Mouse (Mus musculus) erythroblast, embryonic 14.5 days (primary cell): Measurements from ENCODE around the gene Fads3. TPM values are rescaled to one million over a fixed set of nuclear protein-coding genes. Genes with fewer than 3 reads are reported as not detected.

ENCODE experiments used
- H3K27me3 ChIP-seq: 2 replicates; pipeline ENCODE4 v1.6.1; 2012; ENCODE audit warnings: inconsistent platforms; ENCODE audit not compliant: control insufficient read depth
- H3K36me3 ChIP-seq: 2 replicates; pipeline ENCODE4 v1.6.1; 2012; ENCODE audit warnings: mild to moderate bottlenecking, inconsistent platforms; ENCODE audit not compliant: control insufficient read depth
- H3K4me1 ChIP-seq: 2 replicates; pipeline ENCODE4 v1.6.1; 2012; ENCODE audit warnings: inconsistent platforms; ENCODE audit not compliant: control insufficient read depth
- H3K4me3 ChIP-seq: replicated peaks from 2 replicates; pipeline ENCODE3; 2012; ENCODE audit warnings: moderate library complexity, mild to moderate bottlenecking, inconsistent platforms
- H3K9me3 ChIP-seq: 2 replicates; pipeline ENCODE4 v1.6.1; 2012; ENCODE audit warnings: low read length, inconsistent platforms, mixed read lengths; ENCODE audit not compliant: control insufficient read depth
- GATA1 ChIP-seq: IDR thresholded peaks from 2 replicates; pipeline ENCODE4 v1.6.1; 2012; ENCODE audit warnings: low read length, inconsistent platforms, mixed read lengths
- TAL1 ChIP-seq: IDR thresholded peaks from 3 replicates; pipeline ENCODE4 v1.6.1; 2012; ENCODE audit warnings: low read length, inconsistent platforms, mixed read lengths
- polyA plus RNA-seq: library from polyadenylated mRNA; stranded (reverse); fragments of >175 nt; gene quantifications from 2 replicates; pipeline ENCODE4 v1.2.3, GENCODE M21; 2012

The Fads3 gene
- polyA plus RNA-seq, 1 experiment: 13.7 TPM

DNA sequence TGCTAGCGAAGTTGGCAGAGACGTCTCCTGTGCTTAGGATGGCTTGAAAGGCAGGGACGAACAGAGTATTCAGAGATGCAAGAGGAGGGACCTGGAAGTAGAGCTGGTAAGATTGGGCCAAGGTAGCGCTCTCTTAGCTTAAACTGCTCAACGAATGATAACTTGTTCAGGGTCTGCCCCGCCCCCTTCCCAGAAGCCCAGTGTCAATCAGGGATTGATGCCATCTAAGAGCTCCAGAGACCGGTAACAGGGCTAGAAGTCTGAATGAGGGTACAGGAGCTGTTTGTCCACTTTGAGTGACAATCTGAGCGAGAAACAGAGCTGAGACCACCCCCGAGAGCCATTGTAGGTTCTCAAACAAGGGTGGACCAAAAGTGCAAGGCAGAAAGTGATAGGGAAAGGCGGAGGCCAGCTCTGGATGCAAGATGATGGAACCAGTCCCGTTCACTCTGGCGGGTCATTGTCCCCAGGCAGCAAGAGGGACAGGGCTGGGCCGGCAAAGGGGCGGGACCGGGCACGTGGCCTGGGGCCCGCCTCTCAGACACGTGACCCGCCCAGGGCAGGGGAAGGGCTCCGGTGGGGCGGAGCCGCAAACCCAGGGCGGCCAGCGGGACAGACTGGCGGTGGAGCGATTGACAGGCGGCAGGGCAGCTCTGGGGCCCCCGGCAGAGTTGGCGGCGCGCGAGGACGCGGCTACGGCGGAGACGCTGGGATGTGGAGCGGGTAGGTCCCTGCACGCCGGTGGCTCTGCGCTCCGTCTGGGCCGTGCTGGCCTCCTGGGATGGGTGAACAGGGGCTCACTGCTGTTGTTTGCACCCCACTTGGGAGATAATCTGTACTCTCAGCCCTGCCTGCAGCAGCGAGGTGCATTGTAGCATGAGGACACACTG is 23.5 kb upstream of the Fads3 start:
- Histone ChIP-seq H3K4me1 (peaks cover 78% of the 10 kb centered on the region), H3K27me3 (no peaks in the 10 kb centered on the region), H3K9me3 (no peaks in the 10 kb centered on the region), H3K4me3 (peak overlapping the region; percentile 68), H3K36me3 (peaks cover 82% of the 10 kb centered on the region)
- no peak for TF ChIP-seq TAL1
- no peak for TF ChIP-seq GATA1

DNA sequence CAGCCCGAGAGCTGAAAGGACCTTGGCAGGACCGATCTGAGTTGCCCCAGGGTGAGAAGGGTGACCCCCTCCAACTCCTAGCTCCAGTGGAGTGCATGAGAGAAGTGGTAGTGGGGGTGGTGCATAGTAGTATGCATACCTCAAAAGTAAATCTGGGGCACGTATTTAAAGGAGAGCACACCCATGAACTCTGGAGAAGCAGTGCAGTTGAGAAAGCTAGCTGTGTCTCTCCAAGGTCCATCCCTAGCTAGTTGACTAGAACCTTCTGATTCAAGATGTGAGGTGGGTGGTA is 22.9 kb upstream of the Fads3 start:
- peaks cover 78% of the 10 kb centered on the region for H3K4me1 ChIP-seq
- H3K27me3 ChIP-seq: no peaks in the 10 kb centered on the region

DNA sequence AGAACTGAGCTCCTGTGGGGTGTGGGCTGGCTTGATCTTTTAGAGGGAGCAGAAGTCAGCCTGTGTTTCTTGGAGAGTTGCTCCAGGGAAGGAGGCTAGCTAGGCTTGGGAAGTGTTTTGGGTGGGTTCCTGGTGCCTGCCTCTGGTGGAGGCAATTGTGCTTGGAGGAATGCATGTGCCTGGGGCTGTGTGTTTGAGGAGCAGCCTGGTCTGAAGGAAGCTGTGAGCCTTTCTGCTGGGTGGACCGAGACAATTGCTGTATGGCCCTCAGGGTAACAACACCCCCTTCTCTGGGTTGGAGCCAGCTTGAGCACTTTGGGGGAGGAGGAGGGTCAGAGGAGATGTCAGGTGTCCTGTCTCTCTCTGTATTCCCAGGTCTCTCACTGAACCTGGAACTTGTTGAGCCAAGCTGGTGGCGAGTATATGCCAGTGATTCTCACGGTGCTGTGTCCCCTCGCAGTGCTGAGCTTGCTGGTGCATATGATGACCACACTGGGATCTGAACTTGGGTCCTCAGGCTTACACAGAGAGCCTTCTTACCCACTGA is 22.1 kb upstream of the Fads3 start:
- H3K4me1 ChIP-seq: peaks cover 78% of the 10 kb centered on the region
- no peaks in the 10 kb centered on the region for H3K27me3 ChIP-seq
- TF ChIP-seq TAL1 (no peak), GATA1 (no peak)
- H3K4me3 ChIP-seq: peak overlapping the region; percentile 68
- no peaks in the 10 kb centered on the region for H3K9me3 ChIP-seq
- peaks cover 93% of the 10 kb centered on the region for H3K36me3 ChIP-seq

More for the DNA sequence above, 22.9 kb upstream of the Fads3 start:
- Histone ChIP-seq H3K36me3 (peaks cover 85% of the 10 kb centered on the region), H3K9me3 (no peaks in the 10 kb centered on the region), H3K4me3 (peak overlapping the region; percentile 68)
- no peak for TF ChIP-seq GATA1
- TF ChIP-seq TAL1: no peak

DNA sequence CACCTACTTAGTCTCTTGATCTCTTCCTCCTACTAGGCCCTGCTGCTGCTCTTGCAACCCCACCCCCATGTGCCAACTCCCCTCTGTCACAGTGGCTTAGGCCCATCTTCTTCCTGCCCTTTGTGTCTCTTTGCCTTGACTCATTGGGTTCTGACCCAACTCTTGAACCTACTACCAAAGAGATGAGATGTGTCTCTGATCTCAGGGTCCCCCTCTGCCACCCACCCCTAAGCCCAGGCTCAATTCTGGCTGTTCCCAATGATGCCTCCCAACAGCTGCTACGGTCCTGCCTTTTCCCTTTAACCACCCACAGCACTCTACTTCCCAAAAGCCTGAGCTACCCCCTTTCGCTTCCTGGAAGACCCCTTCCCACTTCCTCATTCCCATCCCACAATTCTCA is 19.4 kb upstream of the Fads3 start:
- H3K36me3 ChIP-seq: peaks cover 99% of the 10 kb centered on the region
- no peak for TF ChIP-seq GATA1
- no peak for TF ChIP-seq TAL1
- H3K9me3 ChIP-seq: no peaks in the 10 kb centered on the region
- no peaks in the 10 kb centered on the region for H3K27me3 ChIP-seq
- H3K4me1 ChIP-seq: peaks cover 94% of the 10 kb centered on the region
- peak overlapping the region; percentile 14 for H3K4me3 ChIP-seq

DNA sequence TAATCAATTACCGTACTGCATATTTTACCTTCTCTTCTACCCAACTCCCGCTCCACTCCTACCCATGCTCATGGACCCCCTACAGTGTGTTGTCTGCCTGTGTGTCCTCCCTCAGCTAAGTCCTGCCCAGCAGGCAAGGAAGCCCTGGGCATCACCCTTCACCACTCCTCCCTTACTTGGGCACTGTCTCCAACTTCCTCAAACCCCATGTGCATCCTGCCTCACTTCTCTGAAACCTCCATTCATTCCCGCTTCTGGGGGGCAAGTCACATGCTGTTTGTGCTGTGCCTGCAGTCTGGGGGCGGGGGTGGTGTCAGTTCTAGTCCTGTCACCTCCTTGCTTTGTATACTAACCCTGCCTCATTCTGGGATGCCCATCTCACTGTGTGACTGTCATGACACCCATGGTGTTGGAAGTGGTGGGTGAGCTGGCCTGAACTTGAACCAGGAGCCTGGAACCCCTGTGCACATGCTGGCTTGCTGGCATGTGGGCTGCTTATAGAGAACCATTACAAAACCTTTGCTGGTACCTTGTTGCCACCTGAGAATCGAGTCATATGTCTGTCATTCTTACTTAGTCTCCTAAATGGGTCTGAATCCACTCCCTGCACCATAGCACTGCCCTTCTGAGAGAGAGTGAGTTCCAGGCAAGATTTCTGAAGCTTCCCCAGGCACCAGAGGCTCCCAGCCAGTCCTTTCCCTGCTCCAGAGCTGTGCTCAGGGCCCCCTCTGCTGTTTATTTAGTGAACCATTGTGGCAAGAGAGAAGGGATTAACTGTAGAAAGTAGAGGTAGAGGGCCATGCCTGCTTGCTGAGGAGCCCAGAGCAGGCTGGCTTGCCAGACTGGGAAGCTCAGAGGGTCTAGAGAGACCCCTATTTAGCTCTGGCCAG is 18.7 kb upstream of the Fads3 start:
- TF ChIP-seq GATA1 (no peak), TAL1 (no peak)
- no peaks in the 10 kb centered on the region; the same call in 1 of the 2 replicates for H3K27me3 ChIP-seq
- H3K4me1 ChIP-seq: peaks cover 92% of the 10 kb centered on the region
- H3K36me3 ChIP-seq: peaks cover 99% of the 10 kb centered on the region
- no peaks in the 10 kb centered on the region for H3K9me3 ChIP-seq
- H3K4me3 ChIP-seq: peak overlapping the region; percentile 27

DNA sequence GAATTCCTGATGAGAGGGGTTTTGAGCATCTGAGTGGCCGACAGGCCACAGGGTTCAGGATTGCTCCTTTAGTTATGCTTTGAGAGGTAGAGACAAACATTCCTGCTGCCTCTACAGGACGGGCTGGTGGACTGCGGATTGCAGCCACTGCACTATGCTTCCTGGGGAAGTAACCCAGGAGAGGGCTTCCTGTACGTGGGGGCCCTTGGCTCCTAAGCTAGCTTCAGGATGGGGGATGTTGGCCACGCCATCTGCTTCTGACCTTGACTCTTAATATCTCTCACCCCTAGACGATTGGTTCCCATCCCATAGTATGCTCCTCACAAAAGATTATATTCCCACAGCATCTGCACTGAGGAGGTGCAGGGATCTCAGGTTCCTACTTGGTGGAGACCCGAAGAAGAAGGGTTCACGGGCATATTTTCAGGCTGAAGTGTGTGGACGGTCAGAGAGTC is 18.0 kb upstream of the Fads3 start:
- Histone ChIP-seq H3K4me1 (peaks cover 89% of the 10 kb centered on the region), H3K4me3 (no peak overlapping the region), H3K9me3 (no peaks in the 10 kb centered on the region), H3K36me3 (peaks cover 99% of the 10 kb centered on the region), H3K27me3 (no peaks in the 10 kb centered on the region; the same call in 1 of the 2 replicates)
- TF ChIP-seq GATA1 (no peak), TAL1 (no peak)

DNA sequence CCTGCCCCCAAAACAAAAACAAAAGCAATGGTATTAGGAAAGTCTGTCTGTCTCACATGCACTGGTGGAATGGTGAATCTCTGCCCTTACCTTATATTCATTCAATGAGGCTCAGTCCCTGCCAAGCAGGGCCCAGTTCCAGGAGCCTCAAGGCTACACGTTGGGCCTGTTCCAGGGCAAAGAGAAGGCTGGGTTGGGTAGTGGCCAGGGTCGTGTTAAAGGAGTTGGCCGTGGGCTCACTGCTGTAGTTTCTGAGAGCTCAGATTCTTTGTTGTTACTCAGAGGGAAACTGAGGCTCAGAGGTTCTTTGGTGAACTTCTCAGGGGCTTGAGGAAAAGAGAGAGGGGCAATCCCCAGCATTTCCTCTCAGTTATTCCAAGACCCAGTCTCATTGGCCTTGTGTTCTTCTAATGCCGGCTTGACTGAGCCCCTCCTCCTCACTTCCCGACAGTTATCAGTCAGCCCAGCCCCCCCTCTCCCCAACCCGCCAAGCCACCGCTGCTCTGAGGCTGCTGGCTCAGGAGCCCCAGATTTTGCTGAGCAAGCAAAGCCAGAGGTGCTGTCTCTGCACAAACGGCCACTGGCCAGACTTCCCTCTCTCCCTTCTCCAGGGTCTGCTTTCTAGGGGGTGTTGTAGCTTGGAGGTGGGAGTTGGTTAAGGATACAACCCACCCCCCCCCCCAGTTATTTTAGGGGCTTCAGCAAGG is 16.0 kb upstream of the Fads3 start:
- peaks cover 100% of the 10 kb centered on the region for H3K36me3 ChIP-seq
- H3K4me3 ChIP-seq: no peak overlapping the region
- H3K27me3 ChIP-seq: no peaks in the 10 kb centered on the region; the same call in 1 of the 2 replicates
- peaks cover 79% of the 10 kb centered on the region for H3K4me1 ChIP-seq
- H3K9me3 ChIP-seq: no peaks in the 10 kb centered on the region
- TF ChIP-seq TAL1 (no peak), GATA1 (no peak)

DNA sequence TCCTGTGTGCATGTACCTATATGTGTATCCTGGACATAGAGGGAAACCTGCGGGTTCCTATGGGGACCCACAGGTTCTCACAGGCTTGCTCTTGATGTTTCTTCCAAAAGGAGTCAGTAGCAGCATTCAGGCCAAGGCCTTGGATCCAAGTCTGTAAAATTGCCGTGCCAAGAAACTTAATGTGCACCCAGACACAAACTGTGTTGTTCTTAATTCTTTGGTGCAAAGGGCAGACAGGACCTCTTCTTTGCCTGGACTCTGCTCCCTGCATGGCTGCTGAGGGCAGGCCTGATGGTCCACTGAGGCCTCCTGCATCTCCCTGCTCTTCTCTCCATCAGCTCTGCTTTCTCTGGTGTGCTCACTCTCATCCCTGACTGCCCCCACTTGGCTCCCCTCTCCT is 11.6 kb upstream of the Fads3 start:
- H3K4me1 ChIP-seq: peaks cover 65% of the 10 kb centered on the region
- no peaks in the 10 kb centered on the region for H3K9me3 ChIP-seq
- no peak for TF ChIP-seq GATA1
- H3K4me3 ChIP-seq: no peak overlapping the region
- H3K27me3 ChIP-seq: no peaks in the 10 kb centered on the region; the same call in 1 of the 2 replicates
- H3K36me3 ChIP-seq: peaks cover 100% of the 10 kb centered on the region
